Mouse (Mus musculus) NIH3T3 (cell line): Measurements from ENCODE around the gene Ripor3.

Experiments
- DNase-seq: peaks from one replicate; pipeline ENCODE4 v3.0.0-alpha.2; 2012; ENCODE audit warnings: low read depth

The Ripor3 gene

DNA sequence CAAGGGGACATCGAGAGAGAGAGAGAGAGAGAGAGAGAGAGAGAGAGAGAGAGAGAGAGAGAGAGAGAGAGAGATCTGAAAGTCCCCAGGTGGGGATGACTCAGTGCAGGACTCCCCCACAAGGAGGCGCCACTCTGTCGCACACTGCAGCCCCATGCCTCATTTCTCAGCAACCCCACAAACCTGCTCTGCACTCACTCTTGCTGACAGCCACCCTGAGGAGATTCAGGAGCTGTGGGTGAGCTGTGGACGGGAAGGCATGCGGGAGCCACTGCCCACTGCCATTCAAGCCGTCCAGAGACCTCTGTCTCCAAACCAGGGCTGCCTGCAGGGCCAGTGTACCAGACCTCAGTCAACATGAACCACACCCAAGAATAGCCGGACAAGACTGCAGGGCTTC is 23.7 kb downstream of the Ripor3 start:
- DNase-seq = peak; percentile 68

DNA sequence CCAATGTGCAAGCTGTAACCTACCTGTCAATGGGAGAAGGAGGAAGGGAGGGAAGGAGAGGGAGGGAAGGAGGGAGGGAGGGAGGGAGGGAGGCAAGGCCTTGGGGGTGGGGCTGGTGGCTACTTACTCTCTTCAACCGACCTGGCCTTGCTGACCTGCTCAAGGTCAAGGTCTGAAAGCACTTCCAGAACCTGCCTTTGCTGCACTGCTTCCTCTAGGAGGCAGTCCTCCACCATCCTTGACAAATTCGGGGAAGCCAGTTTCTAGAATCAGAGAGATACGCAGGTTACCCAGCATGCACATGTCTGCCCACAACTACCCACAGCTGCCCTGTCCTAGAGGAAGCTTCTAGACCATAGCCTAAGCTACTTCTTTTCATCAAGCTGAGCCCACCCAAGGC is 25.5 kb downstream of the Ripor3 start:
- DNase-seq = peak; percentile 34

DNA sequence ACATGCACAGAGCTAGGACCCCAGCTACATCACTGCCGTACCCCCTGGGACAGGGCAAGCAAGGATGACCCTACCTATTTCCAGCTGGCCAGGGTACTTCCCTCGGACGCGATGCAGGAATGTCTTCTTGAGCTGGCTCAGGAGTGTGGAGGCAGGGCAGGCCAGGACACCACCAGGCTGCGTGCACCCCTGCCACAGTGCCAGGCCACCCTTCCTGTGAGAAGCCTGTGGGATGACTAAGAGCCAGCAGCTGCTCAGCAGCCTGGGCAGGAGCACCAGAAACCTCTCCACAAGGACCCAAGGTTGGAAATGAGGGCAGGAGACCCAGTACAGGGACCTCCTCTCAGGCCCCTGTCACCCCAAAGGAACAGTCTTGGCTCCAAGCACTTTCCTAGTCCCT is 26.0 kb downstream of the Ripor3 start:
- no peak for DNase-seq

- DNase-seq = no peak
Measured at GRCm38 (mm10) chr2:167982646-167983045, 27.8 kb downstream of the Ripor3 start.

DNA sequence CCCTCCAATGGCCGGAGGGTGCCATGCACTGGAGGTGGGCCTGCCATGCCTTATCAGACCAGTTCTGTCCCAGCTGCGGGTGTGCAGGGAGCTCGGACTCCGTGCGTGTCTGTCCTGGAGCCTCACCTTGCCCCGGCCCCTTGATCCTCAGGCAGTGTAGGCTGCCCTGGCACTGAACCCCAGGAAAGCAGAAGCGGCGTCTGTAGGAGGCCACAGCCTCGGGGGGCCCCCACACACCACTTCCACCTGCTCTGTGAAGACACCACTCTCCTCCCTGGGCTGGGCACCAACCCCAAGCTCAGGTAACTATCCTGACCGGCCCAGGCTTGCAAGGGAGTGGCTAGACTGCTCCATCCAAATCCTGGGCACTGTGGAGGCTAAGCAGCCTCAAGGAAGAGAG is 30.0 kb downstream of the Ripor3 start:
- DNase-seq = no peak

DNA sequence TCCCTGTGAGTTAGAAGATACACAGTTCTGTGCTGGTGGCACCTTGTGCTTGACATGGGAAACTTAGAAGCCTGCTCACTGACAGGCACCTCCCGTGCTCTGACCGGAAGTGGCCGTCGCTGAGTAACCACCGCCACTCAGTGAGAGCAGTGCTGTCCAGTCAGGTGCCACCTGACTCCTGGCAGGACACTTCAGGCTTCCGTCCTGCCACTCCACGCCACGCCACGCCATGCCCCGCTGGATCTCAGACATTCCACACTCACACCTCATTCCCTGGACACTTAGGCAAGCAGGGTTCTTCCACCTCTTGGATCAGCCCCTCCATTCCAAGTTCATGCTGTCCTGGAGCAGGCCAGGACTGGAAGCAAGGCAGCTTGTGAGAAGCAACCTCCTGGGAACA is 32.1 kb downstream of the Ripor3 start:
- no peak for DNase-seq

- no peak for DNase-seq
Measured at GRCm38 (mm10) chr2:167975746-167976145, 34.7 kb downstream of the Ripor3 start.

DNA sequence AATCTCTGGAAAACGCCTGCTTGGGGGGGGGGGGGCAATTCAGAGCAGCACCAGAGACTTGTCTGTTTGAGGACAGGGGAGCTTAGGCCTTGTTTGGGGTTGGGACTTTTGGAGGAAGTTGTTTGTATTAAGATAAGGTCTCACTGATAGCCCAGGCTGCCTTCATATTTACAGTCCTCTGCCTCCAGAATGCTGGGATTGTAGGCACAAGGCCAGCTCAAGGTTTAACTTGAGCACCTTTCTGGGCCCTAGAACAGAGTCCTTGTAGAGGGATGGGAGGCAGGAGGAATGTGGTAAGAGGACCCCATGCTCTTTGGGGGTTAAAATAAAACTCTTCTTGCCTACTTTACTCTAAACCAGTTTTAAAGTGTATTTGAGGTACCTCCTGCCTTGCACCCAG is 37.6 kb downstream of the Ripor3 start:
- DNase-seq = no peak

DNA sequence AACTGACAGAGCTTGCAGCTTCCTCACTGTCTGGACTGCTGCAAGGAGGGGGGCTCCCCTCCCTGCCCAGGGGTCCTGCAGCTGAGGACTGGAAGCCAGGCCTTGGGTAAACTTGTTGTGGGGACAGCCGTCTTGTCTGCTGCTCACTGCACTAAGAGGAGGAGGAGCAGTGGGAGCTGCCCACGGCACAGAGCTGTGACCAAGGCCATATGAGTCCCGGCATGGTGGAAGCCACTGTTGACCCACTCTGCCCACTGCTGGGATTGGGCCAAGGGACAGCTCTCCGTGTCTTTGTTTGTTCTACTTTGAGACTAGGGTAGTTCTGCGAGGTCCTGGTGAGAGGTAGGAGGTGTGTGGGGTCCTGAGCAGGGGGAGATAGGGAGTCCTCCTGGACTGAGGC is 38.3 kb downstream of the Ripor3 start:
- no peak for DNase-seq

DNA sequence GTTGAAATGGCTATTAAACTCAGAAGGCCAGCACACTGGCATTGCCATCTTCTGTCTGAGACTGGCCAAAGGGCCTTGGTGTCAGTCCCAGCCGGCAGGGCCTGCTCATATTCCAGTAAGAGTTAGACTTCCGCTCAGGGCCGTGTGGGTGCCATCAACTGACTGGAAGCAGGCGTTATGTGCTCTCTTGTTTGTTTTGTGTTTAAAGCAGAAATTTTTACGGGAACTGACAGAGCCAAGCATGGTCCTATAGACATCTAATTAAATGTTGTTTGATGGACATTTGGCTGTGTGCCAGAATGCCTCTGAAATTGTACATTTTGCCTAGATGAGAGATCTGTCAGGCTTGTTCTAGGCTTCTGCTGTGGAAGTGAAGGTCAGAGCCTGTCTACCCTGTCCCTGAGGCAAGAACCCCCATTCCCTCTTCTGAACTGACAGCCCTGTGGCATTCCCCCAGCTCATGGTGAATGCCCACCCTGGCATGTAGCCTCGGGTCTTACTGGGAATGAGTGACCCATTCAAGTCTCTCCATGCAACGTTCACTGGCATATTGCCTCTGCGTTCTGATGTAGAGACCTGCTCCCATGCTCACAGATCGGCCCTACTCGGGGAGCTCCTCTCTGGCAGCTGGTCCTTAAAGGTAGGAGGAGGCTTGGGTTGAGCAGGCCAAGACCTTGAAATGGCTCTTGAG is 40.4 kb downstream of the Ripor3 start:
- DNase-seq = no peak

- DNase-seq = no peak
Measured at GRCm38 (mm10) chr2:167968504-167968903, 41.9 kb downstream of the Ripor3 start.

GRCm38 (mm10) chr2:167965911-167966310 is 44.5 kb downstream of the Ripor3 start:
- DNase-seq = no peak

DNA sequence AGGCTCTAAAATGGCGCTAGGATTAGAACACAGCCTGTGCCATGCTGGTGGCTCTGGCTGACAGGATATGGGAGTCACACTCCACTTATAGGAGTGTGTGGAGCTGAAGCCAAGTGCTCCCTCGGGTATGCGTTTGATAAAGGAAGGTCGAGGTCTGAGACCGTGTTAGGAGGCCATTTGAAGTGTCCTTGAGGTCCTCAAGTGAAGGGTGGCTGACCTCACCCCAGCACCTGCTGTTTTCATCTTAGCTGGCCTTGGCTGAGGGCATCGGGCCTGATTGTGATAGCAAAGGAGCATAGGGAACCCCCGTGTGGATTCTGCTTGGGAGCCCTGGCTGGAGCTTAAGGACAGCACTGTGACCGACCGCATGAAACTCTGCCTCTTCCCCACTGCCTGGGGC is 46.1 kb downstream of the Ripor3 start:
- DNase-seq = no peak

GRCm38 (mm10) chr2:167963778-167964300 is 46.6 kb downstream of the Ripor3 start:
- DNase-seq = no peak

DNA sequence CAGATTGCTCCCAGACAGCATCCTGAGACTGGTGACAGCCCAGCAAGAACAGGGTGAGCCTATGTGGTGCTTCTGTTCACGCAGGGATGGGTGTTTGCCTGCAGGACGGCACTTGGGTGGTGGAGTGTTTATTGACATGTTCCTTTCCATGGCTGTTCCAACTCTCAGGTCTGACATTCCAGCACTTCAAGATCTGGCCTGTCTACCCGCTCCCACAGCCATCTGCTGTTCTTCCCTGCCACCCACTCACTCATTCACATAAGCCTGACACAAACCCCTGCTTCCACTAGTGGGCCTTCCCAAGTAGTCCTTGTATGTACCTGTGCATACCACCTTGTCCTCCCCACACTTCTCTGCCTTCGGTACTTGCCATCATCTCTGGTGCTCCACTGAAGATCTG is 47.2 kb downstream of the Ripor3 start:
- no peak for DNase-seq

DNA sequence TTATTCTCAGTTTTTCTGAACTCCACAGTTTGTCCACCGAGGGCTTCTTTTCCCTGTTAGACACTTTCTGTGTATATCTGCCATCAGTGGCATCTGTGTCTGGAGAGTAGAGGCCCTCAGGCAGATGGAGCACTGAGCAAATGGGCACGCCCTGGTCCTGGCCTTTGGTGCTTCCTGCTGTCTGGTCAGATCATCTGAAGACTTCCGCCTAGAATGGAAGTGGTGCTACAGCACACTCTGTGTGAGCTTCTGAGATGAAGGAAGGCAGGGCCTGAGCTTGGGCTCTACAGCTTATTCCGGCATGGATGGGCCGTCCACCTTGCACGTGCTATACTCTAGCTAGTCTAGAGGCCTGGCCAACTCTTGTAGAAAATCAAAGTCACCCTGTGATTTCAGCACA is 48.1 kb downstream of the Ripor3 start:
- DNase-seq = no peak

- no peak for DNase-seq
Measured at GRCm38 (mm10) chr2:167960584-167960983, 49.8 kb downstream of the Ripor3 start.

GRCm38 (mm10) chr2:167959996-167960395 is 50.4 kb downstream of the Ripor3 start:
- no peak for DNase-seq

GRCm38 (mm10) chr2:167959384-167959911 is 51.0 kb downstream of the Ripor3 start:
- no peak for DNase-seq

- peak; percentile 92 for DNase-seq
Measured at GRCm38 (mm10) chr2:167958843-167959242, 51.6 kb downstream of the Ripor3 start.

DNA sequence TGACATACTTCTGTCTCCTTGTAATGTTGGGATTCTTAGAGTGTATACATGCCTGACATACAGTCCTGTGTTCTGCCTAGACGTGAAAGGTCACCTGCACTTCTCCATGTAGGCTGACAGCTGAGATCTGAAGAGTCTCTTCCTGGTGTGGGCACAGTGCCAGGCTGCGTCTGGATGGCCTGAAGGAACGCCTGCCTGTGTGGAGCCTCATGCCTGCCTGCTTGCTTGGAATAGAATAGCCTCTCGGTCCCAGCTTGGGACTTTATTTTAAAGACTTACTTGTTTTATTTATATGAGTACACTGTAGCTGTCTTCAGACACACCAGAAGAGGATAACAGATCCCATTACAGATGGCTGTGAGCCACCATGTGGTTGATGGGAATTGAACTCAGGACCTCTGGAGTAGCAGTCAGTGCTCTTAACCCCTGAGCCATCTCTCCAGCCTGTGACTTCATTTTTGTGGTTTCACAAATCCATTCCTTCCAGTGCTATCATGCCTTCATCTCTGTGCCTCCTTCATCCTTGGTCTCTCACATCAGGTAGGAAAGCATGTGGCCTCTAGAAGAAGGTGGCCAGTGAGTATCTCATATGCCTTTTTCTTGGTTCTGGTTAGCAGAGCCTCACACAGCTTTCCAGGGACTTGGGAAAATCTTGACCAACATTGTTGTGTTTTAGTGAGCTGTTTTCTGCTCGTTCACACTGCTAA is 52.2 kb downstream of the Ripor3 start:
- peak; percentile 53 for DNase-seq

DNA sequence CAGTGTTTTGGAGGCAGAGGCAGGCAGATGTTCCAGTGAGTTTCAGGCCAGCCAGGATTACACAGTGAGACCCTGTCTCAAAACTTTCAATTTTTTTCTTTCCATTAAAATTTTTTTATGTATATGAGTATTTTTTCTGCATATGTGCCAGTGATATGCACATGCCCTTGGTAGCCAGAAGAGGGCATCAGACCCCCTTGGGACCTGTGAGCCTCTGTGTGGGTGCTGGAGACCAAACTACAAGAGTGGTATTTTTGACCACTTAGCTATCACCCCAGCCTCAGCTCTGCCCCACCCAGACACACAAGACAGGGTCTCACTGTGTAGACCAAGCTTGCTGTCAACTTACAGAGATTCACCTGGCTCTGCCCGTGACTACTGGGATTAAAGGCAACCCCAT is 52.9 kb downstream of the Ripor3 start:
- DNase-seq = no peak

DNA sequence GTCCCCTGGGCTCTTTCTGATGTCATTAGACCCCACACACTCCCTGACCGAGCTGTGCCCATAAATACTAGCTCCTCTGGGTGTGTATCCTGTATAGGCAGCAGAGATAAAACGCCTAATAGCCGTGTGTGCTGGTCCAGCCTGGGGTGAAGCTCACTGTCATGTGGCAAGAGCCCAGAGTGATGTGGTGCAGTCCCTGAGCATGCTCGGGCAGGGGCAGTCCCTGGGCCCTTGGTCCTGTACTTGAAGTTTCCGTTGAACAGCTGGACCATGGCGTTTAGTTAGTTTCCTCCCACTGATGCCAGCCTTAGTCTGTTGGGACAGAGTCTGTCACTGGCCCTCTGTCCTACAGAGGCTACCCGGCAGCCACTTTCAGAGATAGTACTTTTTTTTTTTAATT is 55.5 kb downstream of the Ripor3 start:
- DNase-seq = no peak
